Mouse (Mus musculus) T-cell, adult 66 days (primary cell): ENCODE measurements around the gene Vmn1r88. TPM values are rescaled to one million over a fixed set of nuclear protein-coding genes. Genes with fewer than 3 reads are reported as not detected.

Experiments
- total RNA-seq, 2 experiments: library from RNA; stranded (reverse); gene quantifications; 3 replicates in 1 of 2; 4 replicates in 1 of 2; pipeline ENCODE4 v1.2.4; 2023

Vmn1r88 gene
- total RNA-seq = under 1 TPM; 0.26 to 0.30 TPM

GRCm38 (mm10) chr7:13159268-13159667, at the start of gene Vmn1r88:
Gene Vmn1r88, plus strand, starts transcription at chr7:13159568.

GRCm38 (mm10) chr7:13119817-13120216, 39.6 kb upstream of the Vmn1r88 start, which contains the start of gene Vmn1r86:
Gene Vmn1r86, minus strand, starts transcription at chr7:13119917.

GRCm38 (mm10) chr7:13140057-13140456, 19.3 kb upstream of the Vmn1r88 start, which contains the start of gene Vmn1r87:
Gene Vmn1r87, minus strand, starts transcription at chr7:13140157.

DNA sequence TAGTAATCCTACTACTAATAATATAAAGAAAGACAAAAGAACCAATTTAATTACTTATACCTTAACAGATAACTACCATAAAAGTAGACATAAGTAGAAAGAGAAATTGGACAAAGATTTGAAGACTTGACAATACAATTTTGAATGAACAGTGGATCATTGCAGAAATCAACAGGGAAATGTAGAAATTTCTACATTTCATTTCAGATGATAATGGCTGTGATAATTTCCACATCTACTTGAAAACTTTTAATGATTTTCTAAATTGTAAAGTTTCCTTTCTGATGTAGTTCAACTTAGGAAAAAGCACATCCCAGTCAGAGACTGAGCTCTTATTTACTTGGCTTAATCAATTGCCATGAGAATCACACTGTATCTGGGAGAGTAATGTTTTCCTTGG, 53.4 kb downstream of the Vmn1r88 start, which contains the start of gene Vmn1r89:
Vmn1r89 (plus strand) TSS at position 301 of the 400 bp plus-strand sequence.

Other genes with a start within 250 kb of the Vmn1r88 start
- gene Rps5, start 237.3 kb upstream of the Vmn1r88 start, total RNA-seq = 1,000 to 10,000 TPM; 2,987 to 3,057 TPM
- gene Rnf225, start 232.2 kb upstream of the Vmn1r88 start, total RNA-seq = 1 to 10 TPM; 1.3 to 2.1 TPM
- gene Zfp324, start 193.7 kb upstream of the Vmn1r88 start, total RNA-seq = 1 to 10 TPM; 3.8 to 4.0 TPM
- gene Zfp446, start 181.7 kb upstream of the Vmn1r88 start, total RNA-seq = 1 to 10 TPM; 8.4 to 10.0 TPM
- 1 to 10 TPM in 1 of 2 experiments, not detected in 1; 1.9 TPM for gene Slc27a5, start 161.4 kb upstream of the Vmn1r88 start, total RNA-seq
- 100 to 1,000 TPM; 399 to 401 TPM for gene Trim28, start 160.5 kb upstream of the Vmn1r88 start, total RNA-seq
- 10 to 100 TPM; 22.0 to 22.4 TPM for gene Zbtb45, start 149.5 kb upstream of the Vmn1r88 start, total RNA-seq
- 100 to 1,000 TPM; 118 to 133 TPM for gene Chmp2a, start 124.8 kb upstream of the Vmn1r88 start, total RNA-seq
- 100 to 1,000 TPM in 1 of 2 experiments, 10 to 100 TPM in 1; 84.0 to 106 TPM for gene Ube2m, start 121.3 kb upstream of the Vmn1r88 start, total RNA-seq
- gene Mzf1, start 104.8 kb upstream of the Vmn1r88 start, total RNA-seq = under 1 TPM; 0.36 to 0.52 TPM
- gene Vmn1r85, start 64.4 kb upstream of the Vmn1r88 start, total RNA-seq = not detected
- not detected for gene Vmn1r86, start 39.7 kb upstream of the Vmn1r88 start, total RNA-seq
- gene Vmn1r87, start 19.4 kb upstream of the Vmn1r88 start, total RNA-seq = not detected
- not detected for gene Vmn1r89, start 53.5 kb downstream of the Vmn1r88 start, total RNA-seq
- gene Lig1, start 117.7 kb downstream of the Vmn1r88 start, total RNA-seq = 10 to 100 TPM; 18.0 to 23.3 TPM
- gene Zswim9, start 119.2 kb downstream of the Vmn1r88 start, total RNA-seq = 1 to 10 TPM; 6.4 to 8.2 TPM
- gene Pla2g4c, start 165.1 kb downstream of the Vmn1r88 start, total RNA-seq = 1 to 10 TPM; 1.0 to 1.2 TPM
- not detected for gene Cabp5, start 238.6 kb downstream of the Vmn1r88 start, total RNA-seq